Mouse (Mus musculus) layer of hippocampus, postnatal 14 days (tissue): ENCODE data around the gene Grm4. TPM values are rescaled to one million over a fixed set of nuclear protein-coding genes. Genes with fewer than 3 reads are reported as not detected.
"Not testable (repeated sequence)": the region's sequence is repeated elsewhere in the genome, so short reads cannot be mapped to it uniquely, and the experiment has no call there.

Experiments used
- DNase-seq, 2 experiments: peaks; one replicate each; pipeline ENCODE4 v3.0.0; 2021 to 2022; ENCODE audit warnings: low spot score in 2 of 2, mixed read lengths in 1 of 2
- total RNA-seq, 2 experiments: library from RNA; stranded (reverse); gene quantifications; 2 replicates each; pipeline ENCODE4 v1.2.3; 2021

Grm4 gene
- total RNA-seq, 2 experiments from 2014 or later = 10.7 to 19.3 TPM

DNA sequence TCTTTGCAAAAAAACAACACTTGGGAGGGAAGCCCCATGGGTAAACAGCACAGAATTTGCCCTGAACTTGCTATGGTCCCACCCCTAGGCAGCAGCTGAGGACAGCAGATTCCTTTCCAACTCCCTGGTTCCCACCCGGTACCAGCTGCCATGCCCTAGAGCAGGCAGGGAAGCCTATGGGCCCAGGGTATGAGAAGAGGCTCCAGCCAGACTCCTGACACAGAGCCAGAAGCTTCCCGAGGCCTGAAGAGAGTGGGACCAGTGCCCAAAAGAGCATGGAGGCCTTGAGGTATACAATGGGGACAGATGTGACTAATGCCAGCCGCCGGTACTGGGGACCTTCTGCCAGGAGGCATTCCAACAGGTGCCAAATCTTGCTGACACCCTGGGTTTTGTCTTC, 114.2 kb downstream of the Grm4 start:
- no peak for DNase-seq

DNA sequence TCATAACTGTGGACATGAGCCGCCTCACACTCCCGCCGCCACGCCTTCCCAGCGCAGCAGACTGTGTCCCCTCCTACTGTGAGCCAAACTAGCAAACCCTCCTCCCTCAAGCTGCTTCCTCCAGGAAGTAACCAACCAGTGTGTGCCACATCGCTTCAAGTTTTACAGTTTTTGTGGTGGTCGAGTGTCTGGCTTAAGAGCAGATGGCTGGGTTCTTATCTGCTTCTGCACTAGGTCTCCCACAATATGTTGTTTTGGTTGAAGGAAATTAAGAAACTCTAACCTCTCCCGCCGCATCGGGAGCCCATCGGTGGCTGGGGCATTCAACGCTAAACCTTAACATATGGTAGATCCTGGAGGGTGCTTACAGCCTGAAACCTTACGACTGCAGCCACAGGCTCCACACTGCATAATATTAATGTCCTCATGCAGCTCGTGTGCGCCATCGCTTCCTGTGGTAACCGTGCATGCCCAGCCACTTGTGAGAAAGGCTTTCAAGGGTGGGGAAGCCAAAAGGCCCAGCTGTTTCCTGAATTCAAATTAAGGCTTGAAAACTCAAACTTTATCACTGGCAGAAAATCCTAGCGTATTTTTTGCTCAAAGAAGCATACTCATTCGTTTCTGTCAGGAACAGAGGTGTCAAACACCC, 115.7 kb downstream of the Grm4 start:
- DNase-seq = no peak

DNA sequence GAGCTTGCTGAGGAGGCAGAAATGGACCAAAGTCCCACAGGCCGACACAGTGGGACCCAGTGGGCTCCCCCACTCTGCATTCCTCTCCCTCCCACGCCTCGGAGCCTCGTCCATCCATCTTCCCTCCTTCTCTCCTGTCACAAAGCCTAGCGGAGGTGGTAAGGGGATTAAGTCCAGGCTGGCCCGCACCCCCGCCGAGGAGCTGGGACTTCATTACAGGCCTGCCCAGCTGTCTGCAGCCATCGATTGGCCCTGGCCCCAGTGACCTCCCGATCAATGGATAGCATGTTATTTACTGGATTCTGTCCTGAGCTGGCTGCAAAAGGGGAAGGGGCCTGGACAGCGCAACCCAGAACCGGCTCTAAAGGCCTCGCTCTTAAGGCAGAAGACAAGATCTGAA, 120.0 kb downstream of the Grm4 start:
- no peak for DNase-seq

DNA sequence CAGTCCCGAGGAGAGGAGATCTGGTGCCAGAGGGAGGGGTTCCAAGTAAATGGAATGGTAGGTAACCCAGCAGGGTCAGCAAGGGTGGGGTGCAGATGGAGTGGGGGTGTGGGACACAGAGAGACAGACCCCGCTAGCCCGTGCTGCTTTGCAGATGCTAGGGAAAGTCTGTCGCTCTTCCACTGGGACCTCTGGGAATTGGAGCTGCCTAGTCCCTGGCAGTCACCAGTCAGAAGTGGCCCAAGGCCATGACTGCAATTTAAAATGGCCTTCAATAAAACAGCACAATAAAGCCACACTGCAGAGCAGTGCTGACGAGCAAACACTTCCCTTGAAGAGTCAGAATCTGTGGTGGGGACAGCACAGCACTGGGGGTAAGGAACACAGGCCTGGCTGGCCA, 127.3 kb downstream of the Grm4 start:
- no peak for DNase-seq

DNA sequence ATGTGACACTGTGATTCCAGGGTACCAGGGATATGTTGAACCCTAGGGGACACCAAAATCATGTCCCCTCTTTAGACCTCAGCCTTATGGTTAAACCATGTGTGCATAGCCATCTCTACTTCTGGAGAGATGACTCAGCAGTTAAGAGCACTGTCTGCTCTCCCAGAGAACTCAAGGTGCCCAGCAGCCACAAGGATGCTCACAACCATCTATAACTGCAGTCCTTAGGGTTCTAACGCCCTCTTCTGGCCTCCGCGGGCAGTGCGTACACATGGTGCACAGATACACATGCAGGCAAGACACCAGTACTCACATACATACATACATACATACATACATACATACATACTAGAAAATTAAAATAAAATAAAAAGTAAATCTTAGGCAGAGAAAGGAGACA, 127.8 kb downstream of the Grm4 start:
- no peak for DNase-seq

DNA sequence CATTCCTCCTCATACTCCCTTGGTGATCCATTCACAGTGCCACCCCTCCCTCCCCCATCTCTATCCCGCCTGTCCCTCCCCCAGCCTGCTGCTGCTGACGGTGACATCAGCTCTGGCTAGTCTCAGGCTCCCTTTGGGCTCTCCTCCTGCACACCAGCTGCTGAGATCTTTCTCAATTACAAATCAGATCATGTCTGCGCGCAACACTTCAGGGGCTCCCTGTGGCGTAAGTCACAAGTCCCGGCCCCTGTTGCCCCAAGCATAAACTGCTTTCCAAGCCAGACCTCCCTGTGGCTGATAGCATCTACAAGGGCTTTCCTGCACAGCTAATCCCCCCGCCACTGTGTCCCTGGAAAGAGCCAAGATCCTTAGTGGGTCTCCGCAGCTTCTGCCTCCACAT, 128.3 kb downstream of the Grm4 start:
- DNase-seq = peak in 1 of 2 experiments; percentile 30

DNA sequence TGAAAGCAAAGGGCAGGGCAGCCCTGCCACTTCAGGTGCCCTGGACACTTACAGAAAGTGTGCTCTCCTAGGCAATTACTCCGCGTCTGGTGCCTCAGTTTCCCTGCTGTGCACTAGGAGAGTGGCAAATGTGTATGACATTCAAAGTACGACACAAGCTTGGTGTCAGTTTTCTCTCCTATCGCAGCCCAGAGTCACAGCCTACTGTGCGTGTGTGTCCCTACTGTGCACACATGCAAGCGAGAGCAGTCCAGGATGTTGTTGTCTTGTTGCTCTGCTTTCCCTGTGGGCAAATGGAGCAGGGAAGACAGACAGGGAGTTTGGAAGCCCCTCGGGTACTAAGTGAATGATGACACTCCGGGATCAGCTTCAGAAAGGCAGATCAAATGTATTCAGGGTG, 131.2 kb downstream of the Grm4 start:
- no peak for DNase-seq

DNA sequence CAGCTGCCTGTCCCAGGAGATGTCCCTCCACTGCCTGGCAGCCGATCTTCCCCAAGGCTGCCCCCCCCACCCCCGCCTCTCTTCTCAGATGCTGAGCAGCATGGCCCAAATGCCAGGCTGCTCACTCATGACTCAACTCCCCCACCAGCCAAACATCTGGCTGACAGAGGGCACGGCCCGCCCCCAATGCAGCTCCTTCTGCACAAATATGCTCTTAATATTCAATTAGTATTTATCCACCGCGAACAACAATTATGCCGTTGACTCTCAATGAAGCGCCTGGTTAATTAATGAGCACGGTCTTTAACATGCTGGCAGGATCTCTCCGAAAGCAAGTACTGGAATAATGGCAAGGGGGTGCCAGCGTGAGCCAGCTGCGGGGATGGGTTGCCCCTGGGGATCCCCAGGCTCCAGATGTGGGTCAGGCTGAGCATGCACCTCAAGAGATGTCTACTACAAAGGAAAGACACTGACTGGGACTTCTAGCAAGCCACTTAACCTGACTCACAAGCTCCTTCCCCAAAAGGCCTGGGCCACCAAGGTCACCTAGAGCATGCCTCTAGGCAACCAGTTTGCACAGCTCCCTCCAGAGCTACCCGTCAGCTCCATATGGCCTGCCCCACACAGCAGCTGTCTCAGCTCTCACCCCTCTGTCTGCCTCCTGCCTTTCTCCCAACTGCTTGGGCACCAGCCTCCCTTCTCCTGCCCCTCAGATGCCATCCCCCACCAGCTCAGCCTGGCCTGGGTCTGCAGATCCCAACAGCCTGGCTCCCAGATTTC, 131.8 kb downstream of the Grm4 start:
- DNase-seq = no peak

DNA sequence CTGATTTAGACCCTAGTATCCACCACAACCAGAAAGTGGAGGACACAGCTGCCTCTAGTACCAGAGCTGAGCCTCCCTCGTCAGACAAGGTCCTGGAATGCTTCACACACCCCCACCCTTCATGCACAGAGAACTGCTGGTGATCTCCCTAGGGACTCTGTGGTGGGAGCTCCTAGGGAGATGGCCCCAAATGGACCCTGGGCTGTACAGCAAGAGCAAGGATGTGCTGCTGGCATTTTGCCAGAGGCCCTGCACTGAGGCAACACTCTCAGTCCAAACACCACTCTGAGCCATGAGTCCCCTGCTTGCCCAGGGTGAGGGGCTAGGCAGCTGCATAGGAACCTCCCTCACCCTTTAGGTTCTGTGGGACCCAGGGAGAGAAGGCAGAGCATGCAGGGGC, 134.8 kb downstream of the Grm4 start:
- no peak for DNase-seq

DNA sequence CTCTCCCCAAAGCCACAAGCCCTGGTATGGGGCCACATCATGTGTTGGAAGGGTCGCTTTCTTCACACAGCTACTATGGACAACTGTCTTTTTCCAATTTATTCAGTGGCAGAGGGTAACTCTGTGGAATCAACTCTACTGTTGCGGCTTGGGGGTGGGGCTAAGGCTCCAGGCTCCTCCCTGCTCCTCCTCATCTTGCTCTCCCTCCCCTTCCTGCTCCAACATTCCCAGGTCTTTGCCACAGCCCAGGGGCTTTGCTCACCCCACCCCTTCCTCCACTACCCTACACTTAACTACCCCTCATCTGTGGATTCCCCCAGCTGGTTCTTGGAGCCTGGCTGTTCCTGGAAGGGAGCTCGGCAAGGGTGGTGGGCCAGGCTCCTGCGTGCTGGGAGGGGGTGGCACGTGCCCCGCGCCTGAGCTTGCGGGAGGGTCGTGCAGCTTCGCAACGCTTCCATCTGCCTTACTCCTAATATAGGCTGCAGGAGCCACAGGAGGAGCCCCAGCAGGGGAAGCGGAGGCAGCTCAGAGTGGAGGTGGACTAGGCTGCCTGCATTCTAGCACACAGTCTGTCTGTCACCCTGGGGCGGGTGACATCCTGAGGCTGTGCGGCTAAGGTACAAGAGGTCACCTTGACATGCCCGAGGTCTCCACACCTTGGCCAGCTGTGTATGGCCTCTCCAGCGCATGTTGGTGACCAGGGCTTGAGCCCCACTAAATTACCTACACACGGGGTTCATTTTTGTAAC, 135.5 kb downstream of the Grm4 start:
- DNase-seq = peak in 1 of 2 experiments; percentile 33

DNA sequence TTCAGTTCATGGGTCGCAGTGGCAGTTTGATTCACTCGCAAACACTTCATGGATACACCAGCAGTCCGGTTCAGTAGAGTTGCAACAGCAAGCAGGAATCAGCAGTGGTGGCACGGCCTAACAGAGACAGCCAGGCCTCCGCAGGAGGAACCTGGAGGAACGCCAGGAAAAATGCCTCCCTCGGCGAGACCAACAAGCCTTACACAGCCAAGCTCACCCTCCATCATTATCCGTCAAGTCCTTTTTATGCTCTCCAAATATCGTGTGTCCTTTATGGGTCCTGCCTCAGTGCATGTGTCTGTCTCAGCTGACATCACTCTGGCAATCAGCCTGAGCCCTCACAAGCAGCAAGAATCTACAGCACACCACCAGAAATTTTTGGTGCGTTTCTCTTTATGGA, 138.3 kb downstream of the Grm4 start:
- DNase-seq = no peak

DNA sequence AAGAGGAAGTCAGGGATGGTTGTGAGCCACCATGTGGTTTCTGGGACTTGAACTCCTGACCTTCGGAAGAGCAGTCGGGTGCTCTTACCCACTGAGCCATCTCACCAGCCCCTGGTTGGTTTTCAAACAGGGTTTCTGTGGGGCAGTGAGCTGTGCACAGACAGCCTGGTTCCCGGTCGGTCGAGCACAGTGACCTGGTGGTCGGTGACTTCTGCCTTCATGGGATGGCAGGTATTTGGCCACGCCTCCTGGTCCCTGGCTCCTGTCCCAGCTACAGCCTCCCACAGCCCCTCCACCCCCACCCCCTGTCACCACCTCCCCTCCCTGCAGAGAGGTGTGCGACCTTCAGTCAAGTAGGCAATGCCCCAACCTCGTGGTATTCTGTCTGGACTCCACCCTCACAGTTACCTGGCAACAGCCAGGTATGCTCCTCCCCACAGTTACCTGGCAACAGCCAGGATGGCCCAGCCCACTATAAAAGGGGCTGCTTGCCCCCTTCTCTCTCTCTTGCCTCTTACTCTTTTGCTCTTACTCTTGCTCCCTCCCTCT, 140.2 kb downstream of the Grm4 start:
- DNase-seq = not testable (repeated sequence)

DNA sequence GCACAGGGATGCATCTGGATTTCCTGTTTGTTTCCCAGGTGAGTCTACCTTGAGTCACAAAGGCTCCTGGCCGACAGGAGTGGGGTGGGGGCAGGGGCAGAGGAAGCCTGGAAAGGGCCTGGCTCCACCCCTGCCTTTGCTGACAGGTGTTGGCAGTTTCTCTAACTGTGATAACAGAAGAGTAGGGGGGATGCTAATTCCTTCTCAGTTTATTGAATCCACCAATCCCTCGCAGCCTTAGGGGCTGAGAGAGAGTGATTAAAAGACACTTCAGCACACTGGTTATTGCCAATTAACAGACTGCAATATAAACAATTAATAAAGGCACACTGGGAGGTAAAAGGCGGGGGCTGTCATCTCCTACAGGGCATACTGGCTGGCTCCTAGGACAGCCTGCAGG, 142.2 kb downstream of the Grm4 start:
- DNase-seq = no peak

DNA sequence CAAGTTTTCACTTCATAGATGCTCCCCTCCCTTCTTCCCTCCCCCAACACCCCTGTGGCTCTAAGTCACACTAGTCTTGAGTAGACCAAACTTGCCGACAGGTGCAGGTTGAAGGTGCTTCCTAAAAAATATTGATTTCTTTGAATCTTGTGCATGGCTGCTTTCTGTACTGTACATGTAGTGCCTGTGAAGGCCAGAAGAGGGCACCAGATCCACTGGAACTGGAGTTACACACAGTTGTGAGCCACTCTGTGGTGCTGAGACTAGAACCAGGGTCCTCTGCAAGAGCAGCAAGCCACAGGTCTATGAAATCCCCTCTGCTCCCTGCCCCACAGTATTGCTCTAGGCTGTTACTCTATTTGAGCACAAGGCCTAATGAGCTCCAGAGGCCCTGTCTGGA, 144.1 kb downstream of the Grm4 start:
- no peak for DNase-seq

DNA sequence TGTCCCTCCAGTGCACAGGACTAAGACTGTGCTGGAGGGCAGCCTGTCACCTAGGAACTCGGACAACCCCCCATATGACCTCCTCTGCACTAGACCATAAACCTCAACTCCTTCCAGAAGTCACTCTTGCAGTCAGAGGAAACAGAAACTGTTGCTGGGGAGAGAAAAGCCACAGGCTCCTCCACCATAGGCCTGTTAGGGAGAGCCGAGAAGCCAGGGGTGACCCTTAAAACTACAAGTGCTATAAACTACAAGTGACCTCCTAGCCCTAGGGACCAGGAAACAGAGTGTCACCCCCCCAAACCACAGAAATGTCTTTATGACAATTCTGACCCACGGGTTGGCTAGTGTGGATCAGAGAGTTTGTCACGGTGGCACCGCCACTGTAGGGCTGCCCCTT, 145.7 kb downstream of the Grm4 start:
- DNase-seq = no peak

Other genes starting within 250 kb of the Grm4 start
- gene Hmga1, start 35.1 kb upstream of the Grm4 start, total RNA-seq = 10 to 100 TPM; 31.3 to 32.7 TPM
- 10 to 100 TPM; 65.6 to 65.9 TPM for gene AI413582, start 44.4 kb upstream of the Grm4 start, total RNA-seq
- 100 to 1,000 TPM; 487 to 502 TPM for gene Nudt3, start 102.1 kb upstream of the Grm4 start, total RNA-seq
- gene RPS10-NUDT3, start 113.8 kb upstream of the Grm4 start, total RNA-seq = not detected
- gene Rps10, start 115.3 kb upstream of the Grm4 start, total RNA-seq = 100 to 1,000 TPM; 413 to 460 TPM
- gene Pacsin1, start 134.1 kb upstream of the Grm4 start, total RNA-seq = 100 to 1,000 TPM; 270 to 280 TPM
- under 1 TPM; 0.25 to 0.26 TPM for gene Spdef, start 207.6 kb upstream of the Grm4 start, total RNA-seq